Mouse (Mus musculus): Measurements from ENCODE around the gene Bnip3. TPM values are rescaled to one million over a fixed set of nuclear protein-coding genes. Genes with fewer than 3 reads are reported as not detected.

Gene Bnip3
- polyA plus RNA-seq, 1 experiment from 2014 or later, result 71.9 TPM

Other genes with a start within 250 kb of the Bnip3 start
- 66.5 and 76.1 TPM in 2 replicates for gene Ppp2r2d, start 63.4 kb downstream of the Bnip3 start, polyA plus RNA-seq (2015; fragmentation: Nextera tagmentation; extraction: Ambion mirVana)
- gene Mapk1ip1, start 63.2 kb downstream of the Bnip3 start, polyA plus RNA-seq (2015; fragmentation: Nextera tagmentation; extraction: Ambion mirVana), result 23.8 and 25.8 TPM in 2 replicates
- gene Jakmip3, start 31.2 kb upstream of the Bnip3 start, polyA plus RNA-seq (2015; fragmentation: Nextera tagmentation; extraction: Ambion mirVana), result 1.2 and 2.2 TPM in 2 replicates
- gene Dpysl4, start 176.5 kb upstream of the Bnip3 start, polyA plus RNA-seq (2015; fragmentation: Nextera tagmentation; extraction: Ambion mirVana), result 224 and 225 TPM in 2 replicates

All from midbrain, embryonic 13.5 days (tissue).